Mouse (Mus musculus) monocyte, adult 5-6 weeks (primary cell): ENCODE results near the gene Enox1. TPM values are rescaled to one million over a fixed set of nuclear protein-coding genes. Genes with fewer than 3 reads are reported as not detected.

Experiments used
- total RNA-seq: library from RNA; stranded (forward); fragments of 200-1000, 200-491, 200-594 nt; gene quantifications from 3 replicates; pipeline ENCODE4 v1.2.3, GENCODE M21; 2017

The Enox1 gene
- total RNA-seq, 1 experiment from 2014 or later = not detected

Other genes with a start within 250 kb of the Enox1 start
- 3.9 to 7.9 TPM (median 5.3 TPM) in 3 replicates for gene Ccdc122, start 120.0 kb upstream of the Enox1 start, total RNA-seq
- gene Lacc1, start 119.9 kb upstream of the Enox1 start, total RNA-seq = 29.6 to 36.6 TPM (median 36.2 TPM) in 3 replicates